Mouse (Mus musculus) liver, embryonic 16.5 days (tissue): ENCODE measurements around the gene Clec4a1. TPM values are rescaled to one million over a fixed set of nuclear protein-coding genes. Genes with fewer than 3 reads are reported as not detected.
A peak's percentile ranks its signal among the peaks of the same experiment; 100 is the strongest.

Experiments used
- ATAC-seq: fragments of 200-750 bp; cut with Nextera tagmentation; 2 replicates; pipeline ENCODE4 v1.8.0; 2017; ENCODE audit warnings: low read depth, mild to moderate bottlenecking, moderate number of reproducible peaks, moderate library complexity
- H3K27ac ChIP-seq: fragments of 300-500 bp; sonication (generic); 2 replicates; pipeline ENCODE4 v1.5.1; 2014; ENCODE audit warnings: mild to moderate bottlenecking, low read length
- H3K27me3 ChIP-seq: fragments of 300-500 bp; sonication (generic); 2 replicates; pipeline ENCODE4 v1.6.1; 2014; ENCODE audit warnings: low read depth, low read length, mixed read lengths; ENCODE audit not compliant: control insufficient read depth, insufficient read depth
- H3K36me3 ChIP-seq: fragments of 300-500 bp; sonication (generic); 2 replicates; pipeline ENCODE4 v1.6.1; 2014; ENCODE audit warnings: mild to moderate bottlenecking; ENCODE audit not compliant: control insufficient read depth, insufficient read depth
- H3K4me1 ChIP-seq: fragments of 300-500 bp; sonication (generic); 2 replicates; pipeline ENCODE4 v1.6.1; 2014; ENCODE audit warnings: low read depth, low read length, mixed read lengths; ENCODE audit not compliant: control insufficient read depth
- H3K4me2 ChIP-seq: fragments of 300-500 bp; sonication (generic); 2 replicates; pipeline ENCODE4 v1.6.1; 2014; ENCODE audit warnings: low read depth, low read length, mixed read lengths
- H3K4me3 ChIP-seq: fragments of 300-500 bp; sonication (generic); 2 replicates; pipeline ENCODE4 v1.5.1; 2014; ENCODE audit warnings: low read depth, mild to moderate bottlenecking, low read length
- H3K9ac ChIP-seq: fragments of 300-500 bp; sonication (generic); 2 replicates; pipeline ENCODE4 v1.6.1; 2014; ENCODE audit warnings: low read depth, low read length
- H3K9me3 ChIP-seq: fragments of 300-500 bp; sonication (generic); replicated peaks from 2 replicates; pipeline ENCODE4 v1.6.1; 2016; ENCODE audit warnings: low read length; ENCODE audit not compliant: control insufficient read depth
- WGBS: fragments of 180-500 bp; shearing (Covaris S2); extraction: QIAGEN DNeasy Blood & Tissue Kit; methylation state at CpG from one replicate; pipeline ENCODE4 v1.1.7; 2014; ENCODE audit not compliant: insufficient replicate concordance; 5-methylcytosine and 5-hydroxymethylcytosine counted together
- polyA plus RNA-seq: library from polyadenylated mRNA; unstranded; fragments of >200 nt; fragmentation: Nextera tagmentation; extraction: Ambion mirVana; gene quantifications from 2 replicates; pipeline ENCODE4 v1.2.1, GENCODE M21; 2015

Clec4a1 gene
- polyA plus RNA-seq, 1 experiment from 2014 or later = 6.4 TPM

- Histone ChIP-seq H3K27me3 (no peaks in the 10 kb centered on the region), H3K9me3 (no peaks in the 10 kb centered on the region), H3K4me1 (no peaks in the 10 kb centered on the region), H3K4me2 (no peak overlapping the region), H3K27ac (no peak overlapping the region), H3K4me3 (no peak overlapping the region), H3K9ac (no peak overlapping the region), H3K36me3 (peaks cover 41% of the 10 kb centered on the region)
- 81% methylated on average over 2 of the region's 2 CpGs for WGBS
- ATAC-seq = no peak
Observed at GRCm38 (mm10) chr6:122889599-122889998, 32.0 kb upstream of the Clec4a1 start.

GRCm38 (mm10) chr6:122892442-122893049 lies 29.1 kb upstream of the Clec4a1 start:
- Histone ChIP-seq H3K4me3 (no peak overlapping the region), H3K36me3 (peaks cover 13% of the 10 kb centered on the region), H3K4me2 (no peak overlapping the region), H3K9me3 (no peaks in the 10 kb centered on the region), H3K27me3 (no peaks in the 10 kb centered on the region), H3K27ac (no peak overlapping the region), H3K4me1 (no peaks in the 10 kb centered on the region), H3K9ac (no peak overlapping the region)
- WGBS = 10% methylated on average over 2 of the region's 2 CpGs
- ATAC-seq = no peak

- Histone ChIP-seq H3K9me3 (no peaks in the 10 kb centered on the region), H3K4me3 (no peak overlapping the region), H3K27me3 (no peaks in the 10 kb centered on the region), H3K4me1 (no peaks in the 10 kb centered on the region), H3K9ac (no peak overlapping the region), H3K4me2 (no peak overlapping the region), H3K27ac (no peak overlapping the region), H3K36me3 (no peaks in the 10 kb centered on the region)
- WGBS = 49% methylated on average over 4 of the region's 4 CpGs
- ATAC-seq = no peak
Observed at GRCm38 (mm10) chr6:122919922-122920321, 1.7 kb upstream of the Clec4a1 start.

- no peaks in the 10 kb centered on the region for H3K4me1 ChIP-seq
Observed at GRCm38 (mm10) chr6:122934845-122935244, 13.2 kb downstream of the Clec4a1 start.

GRCm38 (mm10) chr6:122939618-122940017 lies 18.0 kb downstream of the Clec4a1 start:
- no peak for ATAC-seq
- no peaks in the 10 kb centered on the region for H3K4me1 ChIP-seq
- WGBS = 55% methylated on average over 5 of the region's 5 CpGs

More at GRCm38 (mm10) chr6:122934845-122935244, 13.2 kb downstream of the Clec4a1 start:
- Histone ChIP-seq H3K36me3 (no peaks in the 10 kb centered on the region), H3K9ac (no peak overlapping the region), H3K27ac (no peak overlapping the region), H3K27me3 (no peaks in the 10 kb centered on the region), H3K9me3 (no peaks in the 10 kb centered on the region), H3K4me2 (no peak overlapping the region), H3K4me3 (no peak overlapping the region)
- WGBS = 51% methylated on average over 3 of the region's 3 CpGs
- ATAC-seq = no peak

GRCm38 (mm10) chr6:122946760-122947159 lies 25.1 kb downstream of the Clec4a1 start:
- 47% methylated on average over 2 of the region's 2 CpGs for WGBS

More at GRCm38 (mm10) chr6:122939618-122940017, 18.0 kb downstream of the Clec4a1 start:
- Histone ChIP-seq H3K27me3 (no peaks in the 10 kb centered on the region), H3K27ac (no peak overlapping the region), H3K36me3 (no peaks in the 10 kb centered on the region), H3K9me3 (no peaks in the 10 kb centered on the region), H3K4me3 (no peak overlapping the region), H3K4me2 (no peak overlapping the region), H3K9ac (no peak overlapping the region)

GRCm38 (mm10) chr6:122952401-122952800 lies 30.8 kb downstream of the Clec4a1 start, which contains the start of gene Clec4a3:
Gene Clec4a3 (plus strand): TSS chr6:122952515.
- H3K27ac ChIP-seq = no peak within 1 kb of the TSS
- no peak within 1 kb of the TSS for H3K4me3 ChIP-seq
- no peak within 1 kb of the TSS for H3K9ac ChIP-seq
- no peaks in the 10 kb centered on the region for H3K27me3 ChIP-seq
- peak; percentile 41; the same call in 1 of the 2 replicates for ATAC-seq
- H3K36me3 ChIP-seq = no peaks in the 10 kb centered on the region
- H3K4me2 ChIP-seq = no peak within 1 kb of the TSS
- no peaks in the 10 kb centered on the region for H3K9me3 ChIP-seq
- H3K4me1 ChIP-seq = no peaks in the 10 kb centered on the region
- WGBS = 41% methylated on average over 8 of the region's 8 CpGs

More at GRCm38 (mm10) chr6:122946760-122947159, 25.1 kb downstream of the Clec4a1 start:
- no peak overlapping the region for H3K9ac ChIP-seq
- ATAC-seq = no peak
- H3K27ac ChIP-seq = no peak overlapping the region
- H3K36me3 ChIP-seq = no peaks in the 10 kb centered on the region
- no peak overlapping the region for H3K4me3 ChIP-seq
- H3K4me2 ChIP-seq = no peak overlapping the region
- H3K27me3 ChIP-seq = no peaks in the 10 kb centered on the region
- no peaks in the 10 kb centered on the region for H3K4me1 ChIP-seq
- H3K9me3 ChIP-seq = no peaks in the 10 kb centered on the region

- no peak overlapping the region for H3K27ac ChIP-seq
- no peak for ATAC-seq
- no peaks in the 10 kb centered on the region for H3K36me3 ChIP-seq
- no peak overlapping the region for H3K9ac ChIP-seq
- H3K4me3 ChIP-seq = no peak overlapping the region
- H3K9me3 ChIP-seq = no peaks in the 10 kb centered on the region
- no peaks in the 10 kb centered on the region for H3K4me1 ChIP-seq
- no peak overlapping the region for H3K4me2 ChIP-seq
- 59% methylated on average over 2 of the region's 2 CpGs for WGBS
- no peaks in the 10 kb centered on the region for H3K27me3 ChIP-seq
Observed at GRCm38 (mm10) chr6:122964562-122964961, 42.9 kb downstream of the Clec4a1 start.

- H3K27ac ChIP-seq = no peak overlapping the region
- H3K4me3 ChIP-seq = no peak overlapping the region
- 58% methylated on average over 2 of the region's 2 CpGs for WGBS
- ATAC-seq = no peak
- no peaks in the 10 kb centered on the region for H3K36me3 ChIP-seq
- no peaks in the 10 kb centered on the region for H3K27me3 ChIP-seq
- no peaks in the 10 kb centered on the region for H3K9me3 ChIP-seq
- no peak overlapping the region for H3K9ac ChIP-seq
- no peaks in the 10 kb centered on the region for H3K4me1 ChIP-seq
- H3K4me2 ChIP-seq = no peak overlapping the region
Observed at GRCm38 (mm10) chr6:122969048-122969447, 47.4 kb downstream of the Clec4a1 start.
